Mouse (Mus musculus): ENCODE measurements around the gene Rtn4rl1.

The Rtn4rl1 gene

GRCm38 (mm10) chr11:75184986-75185385, 8.6 kb upstream of the Rtn4rl1 start:
- no peak for DNase-seq (ENCODE audit: low spot score)

DNA sequence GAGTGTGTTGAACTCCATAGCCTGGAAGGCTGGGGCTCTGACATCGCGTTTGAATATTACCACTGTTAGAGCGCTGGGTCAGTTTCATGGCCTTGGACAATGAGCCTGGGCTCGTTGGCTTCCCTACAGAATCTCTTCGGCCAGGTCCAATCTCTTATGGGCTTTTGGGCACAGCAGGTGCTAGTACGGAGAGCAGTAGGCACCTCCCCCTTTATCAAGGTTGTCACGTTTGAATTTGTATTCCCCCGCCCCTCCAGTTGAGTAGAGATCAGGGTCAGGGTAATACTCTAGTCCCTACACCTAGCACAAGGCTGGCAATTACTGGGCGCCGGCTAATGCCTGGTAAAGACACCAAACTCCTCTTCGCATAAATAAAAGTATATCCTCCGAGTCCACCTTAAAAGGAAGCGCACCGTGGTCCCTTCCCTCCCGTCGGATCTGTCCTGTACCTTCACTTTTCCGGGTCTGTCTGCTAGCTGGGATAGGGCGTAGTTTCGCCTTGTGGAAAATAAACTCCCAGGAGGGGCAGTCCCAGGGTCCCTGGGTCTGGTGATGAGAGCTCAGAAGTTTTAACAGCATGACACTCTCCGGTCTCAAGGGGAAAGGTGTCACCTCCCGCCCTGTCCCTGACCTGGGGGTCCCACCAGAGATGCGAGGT, 3.7 kb upstream of the Rtn4rl1 start:
- no peak for DNase-seq (ENCODE audit: low spot score)

DNA sequence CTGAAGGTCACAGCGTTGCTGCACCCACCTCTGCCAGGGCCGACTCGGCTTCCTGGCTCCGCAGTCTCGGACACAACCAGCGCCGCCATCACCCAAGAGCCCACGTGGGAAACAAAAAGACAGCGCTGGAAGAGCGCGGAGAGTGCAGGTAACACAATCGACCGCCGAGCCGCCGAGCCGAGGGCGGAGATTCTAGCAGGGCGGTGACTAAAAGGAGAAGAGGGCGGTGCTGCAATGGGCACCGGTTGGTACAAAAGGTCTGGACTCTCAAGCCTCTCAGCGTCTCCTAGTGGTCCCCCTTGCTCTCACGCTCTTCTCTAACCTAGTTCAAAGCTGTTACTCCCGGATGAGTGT, 3.2 kb upstream of the Rtn4rl1 start:
- peak; percentile 70 for DNase-seq (ENCODE audit: low spot score)

GRCm38 (mm10) chr11:75190905-75191441, 2.6 kb upstream of the Rtn4rl1 start, which contains the start of gene Dph1:
TSS of gene Dph1 (minus strand) at chr11:75191241.
- no peak for DNase-seq (ENCODE audit: low spot score)

GRCm38 (mm10) chr11:75191841-75192240, 1.7 kb upstream of the Rtn4rl1 start:
- DNase-seq (ENCODE audit: low spot score) = no peak

DNA sequence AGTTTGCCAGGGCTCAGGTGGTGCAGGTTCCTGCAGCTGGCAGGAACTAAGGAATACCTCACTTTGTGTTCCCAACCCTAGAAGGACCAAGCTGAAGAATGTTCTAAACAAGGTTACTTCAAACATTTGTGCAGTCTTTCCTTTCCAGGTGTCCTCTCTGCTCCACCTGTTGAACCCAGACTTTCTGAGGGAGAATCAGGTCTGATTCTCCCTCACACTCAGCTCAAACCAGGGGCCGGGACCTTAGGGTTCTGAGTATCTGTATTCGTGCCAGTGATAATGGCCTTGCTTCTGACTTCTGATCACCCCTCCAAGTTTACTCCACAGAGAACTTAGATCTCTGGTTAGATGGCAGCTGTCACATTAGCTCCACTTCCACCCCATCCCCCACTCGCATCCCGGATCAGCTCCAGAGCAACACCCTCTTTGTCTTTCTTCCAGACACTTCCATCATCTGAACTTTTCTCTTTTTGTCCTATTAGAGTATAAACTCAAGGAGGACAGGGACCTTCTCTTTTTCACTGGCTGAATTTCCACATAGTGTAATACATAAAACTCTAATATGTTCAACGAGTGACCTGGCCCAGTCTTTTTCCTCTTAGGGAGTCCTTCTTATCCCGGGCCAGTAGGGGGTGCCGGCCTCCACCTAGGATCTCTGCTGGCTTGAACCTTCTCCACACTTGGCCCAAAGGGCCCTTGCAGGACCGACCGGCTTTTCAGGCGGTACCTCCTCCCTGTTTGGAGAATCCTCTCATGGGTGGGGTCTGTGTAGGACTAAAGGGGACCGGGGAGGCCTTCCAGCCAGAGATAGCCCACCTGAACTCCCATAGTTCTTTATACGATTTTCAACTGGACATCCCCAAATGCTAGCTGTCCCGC, 1.0 kb upstream of the Rtn4rl1 start:
- no peak for DNase-seq (ENCODE audit: low spot score)

- DNase-seq (ENCODE audit: low spot score) = no peak
These were observed 702 bp downstream of the Rtn4rl1 start for GRCm38 (mm10) chr11:75194121-75194849.

DNA sequence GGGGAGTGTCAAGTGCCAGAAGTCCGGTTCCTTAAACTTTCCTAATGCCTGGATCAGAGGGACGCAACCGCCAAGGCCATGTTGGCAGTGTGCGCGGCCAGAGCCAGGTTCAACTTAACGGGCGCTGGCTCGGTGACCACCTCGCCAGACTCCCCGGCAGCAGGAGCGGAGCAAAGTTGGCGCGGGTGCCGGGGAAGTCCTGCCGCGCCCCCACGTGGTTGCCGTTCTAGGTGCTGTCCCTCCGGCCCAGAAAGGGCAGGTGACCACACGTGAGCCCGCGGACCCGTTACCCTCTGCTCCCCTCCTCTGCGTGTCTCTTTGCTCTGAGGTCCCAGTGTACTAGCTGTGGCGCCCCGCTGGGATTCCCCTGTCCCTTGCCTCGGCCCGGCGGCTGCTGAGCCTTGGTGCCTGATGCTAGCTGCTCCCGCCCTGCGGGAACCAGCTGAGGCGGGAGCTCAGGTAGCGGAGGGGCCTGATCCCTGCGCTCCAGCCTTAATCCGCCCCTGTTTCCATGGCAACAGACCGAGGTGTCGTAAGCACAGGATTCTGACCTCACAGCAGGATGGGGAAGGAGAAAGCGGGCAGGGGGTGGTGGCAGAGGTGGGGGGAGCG, 1.4 kb downstream of the Rtn4rl1 start:
- no peak for DNase-seq (ENCODE audit: low spot score)

DNA sequence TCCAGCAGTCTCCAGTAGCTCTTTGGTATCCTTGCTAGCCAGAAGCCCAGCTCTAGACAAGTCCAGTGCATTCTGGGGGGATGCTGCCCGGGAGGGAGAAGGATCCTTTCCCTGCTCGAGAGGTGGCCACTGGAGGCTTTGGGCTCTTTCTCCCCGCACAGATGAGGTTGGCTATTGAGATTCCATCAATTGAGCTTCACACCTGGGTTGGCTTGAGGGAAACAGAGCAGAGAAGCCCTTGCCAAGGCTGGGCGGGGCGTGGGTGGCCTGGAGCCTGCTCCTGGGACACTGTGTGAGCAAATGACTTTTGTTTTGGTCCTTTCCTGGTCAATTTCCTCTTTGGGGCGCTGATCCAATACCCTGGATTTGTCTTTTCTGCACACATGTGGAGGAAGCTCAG, 2.5 kb downstream of the Rtn4rl1 start:
- no peak for DNase-seq (ENCODE audit: low spot score)

DNA sequence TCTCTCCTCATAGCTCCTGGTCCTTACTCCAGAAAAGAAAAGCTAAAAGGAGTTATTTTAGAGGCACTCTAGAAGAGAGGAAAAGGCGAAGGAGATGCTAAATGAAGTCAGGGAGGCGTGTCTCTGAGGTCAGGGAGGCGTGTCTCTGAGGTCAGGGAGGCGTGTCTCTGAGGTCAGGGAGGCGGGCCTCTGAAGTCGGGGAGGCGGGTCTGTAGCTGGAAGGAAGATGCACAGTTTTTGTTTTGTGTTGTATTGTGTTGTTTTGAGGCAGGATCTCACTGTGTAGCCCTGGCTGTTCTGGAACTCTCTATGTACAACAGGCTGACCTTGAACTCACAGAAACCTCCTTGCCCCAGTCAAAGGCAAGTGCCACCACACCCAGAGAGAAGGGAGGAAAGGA, 4.4 kb downstream of the Rtn4rl1 start:
- DNase-seq (ENCODE audit: low spot score) = no peak

- DNase-seq (ENCODE audit: low spot score) = no peak
These were observed 5.2 kb downstream of the Rtn4rl1 start for GRCm38 (mm10) chr11:75198792-75199191.

DNA sequence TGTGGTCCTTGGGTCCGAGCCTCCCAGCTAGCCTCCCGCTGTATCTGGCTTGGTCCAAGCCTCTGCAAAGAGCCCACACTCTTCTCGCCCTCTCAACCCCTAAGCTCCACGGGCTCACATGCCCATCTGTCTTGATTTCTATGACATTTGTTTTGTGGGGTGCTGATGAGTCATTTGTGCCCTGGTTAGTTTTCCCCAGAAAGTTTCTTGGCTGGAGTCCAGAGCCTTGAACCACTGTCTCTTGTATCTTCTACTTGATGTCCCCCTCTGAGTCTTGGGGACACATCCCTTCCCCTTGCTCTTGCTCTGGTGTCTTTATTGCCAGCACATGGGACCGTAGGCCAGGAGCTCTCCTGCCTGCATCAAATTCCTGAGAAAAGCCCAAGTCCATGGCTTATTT, 6.4 kb downstream of the Rtn4rl1 start:
- no peak for DNase-seq (ENCODE audit: low spot score)

- no peak for DNase-seq (ENCODE audit: low spot score)
These were observed 7.4 kb downstream of the Rtn4rl1 start for GRCm38 (mm10) chr11:75200935-75201334.

DNA sequence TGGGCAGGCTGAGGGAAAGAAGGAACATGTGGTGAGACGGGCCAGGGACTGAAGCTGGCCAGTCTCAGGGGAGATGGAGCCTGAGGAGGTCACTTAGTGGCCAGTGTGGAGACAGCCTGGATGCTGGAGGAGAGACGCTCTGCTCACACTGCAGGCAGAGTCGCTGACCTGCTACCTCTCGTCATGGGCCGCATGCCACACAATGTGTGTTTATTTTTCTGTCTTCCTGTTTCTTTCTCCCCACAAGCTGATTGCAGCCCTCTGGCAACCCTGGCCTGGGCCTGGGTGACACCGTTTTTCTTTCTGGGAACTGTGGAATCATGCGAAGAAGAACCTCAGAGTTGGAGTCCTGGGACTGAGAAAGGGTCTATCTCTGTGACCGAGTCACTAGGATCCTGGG, 8.1 kb downstream of the Rtn4rl1 start:
- DNase-seq (ENCODE audit: low spot score) = no peak

GRCm38 (mm10) chr11:75203926-75204325, 10.3 kb downstream of the Rtn4rl1 start:
- no peak for DNase-seq (ENCODE audit: low spot score)

DNA sequence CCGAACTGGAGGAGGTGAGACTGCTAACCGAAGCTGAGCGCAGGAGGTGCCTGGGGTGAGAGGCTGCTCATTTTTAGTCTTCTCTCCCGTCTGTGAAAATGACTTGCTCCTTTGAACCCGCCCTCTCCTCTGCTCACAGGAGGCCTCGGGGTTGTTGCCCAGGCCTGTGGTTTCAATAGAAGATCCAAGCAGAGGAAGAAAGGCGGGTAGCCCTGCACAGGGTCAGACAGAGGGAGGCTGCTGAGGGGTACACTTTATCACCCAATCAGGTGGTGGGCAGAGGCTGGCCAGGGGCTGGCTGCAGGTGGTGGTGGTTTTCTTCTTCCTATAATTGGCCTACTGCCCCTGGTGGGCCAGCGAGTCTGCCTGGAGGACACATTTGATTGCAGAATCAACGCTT, 10.9 kb downstream of the Rtn4rl1 start:
- no peak for DNase-seq (ENCODE audit: low spot score)

- no peak for DNase-seq (ENCODE audit: low spot score)
These were observed 12.8 kb downstream of the Rtn4rl1 start for GRCm38 (mm10) chr11:75206347-75206746.

DNA sequence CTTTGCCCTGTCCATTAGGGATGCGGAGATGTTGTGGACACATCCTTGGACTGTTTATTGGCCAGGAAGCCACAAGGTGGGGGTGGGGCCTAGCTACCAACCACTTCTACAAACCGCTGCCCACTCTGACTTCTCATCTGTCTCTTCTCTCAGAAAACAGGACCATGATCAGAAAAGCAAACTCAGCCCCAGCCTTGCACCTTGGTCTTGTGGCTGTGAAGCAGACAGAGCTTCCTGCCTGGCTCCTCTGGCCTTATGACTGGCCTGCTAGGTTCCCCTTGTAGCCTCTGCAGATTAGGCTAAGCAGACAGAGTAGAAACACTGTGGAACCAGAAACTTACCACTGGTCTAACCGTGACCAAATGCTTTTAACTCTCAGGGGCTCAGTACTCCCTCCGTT, 15.8 kb downstream of the Rtn4rl1 start:
- no peak for DNase-seq (ENCODE audit: low spot score)

- DNase-seq (ENCODE audit: low spot score) = no peak
These were observed 16.5 kb downstream of the Rtn4rl1 start for GRCm38 (mm10) chr11:75210093-75210492.

DNA sequence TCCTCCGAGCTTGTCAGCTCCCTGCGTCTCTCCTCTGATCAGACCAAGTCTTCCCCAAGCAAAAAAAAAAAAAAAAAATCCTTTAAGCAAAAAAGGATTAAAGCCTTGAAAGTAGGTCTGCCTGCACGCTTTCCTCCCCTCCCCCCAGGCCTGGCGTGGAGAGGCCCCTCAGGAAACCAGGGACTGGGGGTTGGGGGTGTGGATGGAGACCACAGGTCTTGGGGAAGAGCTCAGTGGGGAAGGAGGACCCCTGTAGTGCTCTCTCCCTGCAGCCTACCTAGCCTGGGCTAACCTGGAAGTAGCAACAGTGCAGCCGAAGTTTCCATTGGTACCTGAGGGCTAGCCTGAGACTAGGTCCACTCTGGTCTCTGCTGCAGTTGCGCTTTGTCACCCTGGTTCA, 17.2 kb downstream of the Rtn4rl1 start:
- DNase-seq (ENCODE audit: low spot score) = no peak

GRCm38 (mm10) chr11:75212031-75212667, 18.6 kb downstream of the Rtn4rl1 start:
- DNase-seq (ENCODE audit: low spot score) = no peak

GRCm38 (mm10) chr11:75212876-75213275, 19.3 kb downstream of the Rtn4rl1 start:
- DNase-seq (ENCODE audit: low spot score) = no peak

Measured in spleen, adult 12 weeks (tissue).